Mouse (Mus musculus): ENCODE data around the gene Nodal. TPM values are rescaled to one million over a fixed set of nuclear protein-coding genes. Genes with fewer than 3 reads are reported as not detected.

Nodal gene
- polyA plus RNA-seq, 1 experiment: 0.03 TPM

DNA sequence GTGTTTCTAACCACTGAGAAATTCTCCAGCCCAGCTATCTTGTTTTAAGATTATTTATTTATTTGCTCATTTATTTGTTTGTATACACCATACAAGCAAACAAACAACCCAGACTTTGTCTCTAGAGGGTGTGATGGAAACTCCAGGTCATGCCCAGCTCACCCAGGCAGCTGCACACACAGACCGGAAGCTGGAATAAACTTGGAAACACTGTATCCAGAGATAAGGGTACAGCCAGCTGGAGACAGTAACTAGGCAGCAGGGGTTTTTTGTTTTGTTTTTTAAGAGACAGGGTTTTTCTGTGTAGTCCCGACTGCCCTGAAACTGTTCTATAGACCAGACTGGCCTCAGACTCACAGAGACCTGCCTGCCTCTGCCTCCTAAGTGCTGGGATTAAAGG lies 27.6 kb upstream of the Nodal start:
- TF ChIP-seq GATA1 (IDR thresholded peaks at IDR 0.05; ENCODE audit: low read length) (no peak), TAL1 (IDR thresholded peaks at IDR 0.05; ENCODE audit: low read length) (no peak)
- H3K36me3 ChIP-seq (ENCODE audit: control insufficient read depth): no peaks in the 10 kb centered on the region
- H3K4me3 ChIP-seq (replicated peaks): no peak overlapping the region
- H3K4me1 ChIP-seq (ENCODE audit: control insufficient read depth): no peaks in the 10 kb centered on the region
- peaks cover 17% of the 10 kb centered on the region for H3K27me3 ChIP-seq (ENCODE audit: control insufficient read depth)
- H3K9me3 ChIP-seq (ENCODE audit: control insufficient read depth, low read length): no peaks in the 10 kb centered on the region

DNA sequence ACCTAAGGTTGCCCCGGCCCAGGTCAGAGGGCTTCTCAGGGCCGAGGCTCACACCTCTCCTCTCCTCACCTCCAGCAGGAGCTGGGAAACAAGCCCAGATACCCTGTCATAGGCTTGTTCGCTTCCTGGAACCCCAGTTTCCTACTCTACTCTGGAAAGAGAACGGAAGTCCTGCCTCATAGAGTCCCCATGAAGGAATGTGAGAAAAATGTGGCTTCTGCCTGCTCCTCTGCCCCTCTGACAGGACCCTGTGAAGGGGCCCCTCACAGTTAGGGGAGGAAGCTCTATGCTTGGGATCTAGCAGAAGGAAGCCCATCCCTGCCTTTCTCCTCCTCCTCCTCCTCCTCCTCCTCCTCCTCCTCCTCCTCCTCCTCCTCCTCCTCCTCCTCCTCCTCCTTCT lies 25.2 kb upstream of the Nodal start:
- no peaks in the 10 kb centered on the region for H3K9me3 ChIP-seq (ENCODE audit: control insufficient read depth, low read length)
- peaks cover 13% of the 10 kb centered on the region for H3K27me3 ChIP-seq (ENCODE audit: control insufficient read depth)
- no peaks in the 10 kb centered on the region for H3K4me1 ChIP-seq (ENCODE audit: control insufficient read depth)
- no peaks in the 10 kb centered on the region for H3K36me3 ChIP-seq (ENCODE audit: control insufficient read depth)
- no peak overlapping the region for H3K4me3 ChIP-seq (replicated peaks)
- TF ChIP-seq GATA1 (IDR thresholded peaks at IDR 0.05; ENCODE audit: low read length): no peak
- TF ChIP-seq TAL1 (IDR thresholded peaks at IDR 0.05; ENCODE audit: low read length): no peak

DNA sequence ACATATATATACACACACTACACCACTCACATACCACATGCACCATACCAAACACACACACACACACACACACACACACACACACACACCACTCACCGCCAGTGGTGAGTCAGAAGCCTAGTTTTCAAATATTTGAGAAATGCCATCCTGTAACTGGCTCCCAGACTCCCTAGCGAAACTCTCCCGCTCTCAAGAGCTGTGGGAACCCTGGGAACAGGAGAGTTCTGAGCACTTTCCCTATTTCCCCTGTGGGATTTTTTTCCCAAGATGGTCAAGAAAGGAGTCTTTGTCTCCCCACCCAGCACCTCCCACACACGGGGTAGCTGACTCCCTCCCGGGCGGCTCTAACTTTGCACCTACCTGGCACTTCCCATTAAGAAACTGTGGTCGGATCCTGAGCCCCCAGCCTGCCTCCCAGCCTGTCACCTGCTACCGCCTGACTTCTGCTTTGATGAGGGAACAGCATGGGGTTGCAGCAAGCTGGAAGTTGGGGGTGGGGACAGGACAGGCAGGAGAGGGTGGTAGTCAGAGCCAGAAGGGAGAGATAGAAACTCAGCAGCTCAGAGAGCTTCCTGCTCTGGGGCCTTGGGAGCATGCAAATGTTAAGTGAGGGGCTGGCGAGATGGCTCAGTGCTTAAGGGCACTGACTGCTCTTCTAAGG lies 23.2 kb upstream of the Nodal start:
- Histone ChIP-seq H3K9me3 (ENCODE audit: control insufficient read depth, low read length) (no peaks in the 10 kb centered on the region), H3K27me3 (ENCODE audit: control insufficient read depth) (peaks cover 13% of the 10 kb centered on the region)

GRCm38 (mm10) chr10:61398125-61398524 lies 19.6 kb upstream of the Nodal start:
- Histone ChIP-seq H3K27me3 (ENCODE audit: control insufficient read depth) (peaks cover 9% of the 10 kb centered on the region), H3K4me1 (ENCODE audit: control insufficient read depth) (peaks cover 5% of the 10 kb centered on the region), H3K36me3 (ENCODE audit: control insufficient read depth) (no peaks in the 10 kb centered on the region), H3K4me3 (replicated peaks) (no peak overlapping the region), H3K9me3 (ENCODE audit: control insufficient read depth, low read length) (peaks cover 3% of the 10 kb centered on the region; the same call in 1 of the 2 replicates)
- TF ChIP-seq TAL1 (IDR thresholded peaks at IDR 0.05; ENCODE audit: low read length): no peak
- TF ChIP-seq GATA1 (IDR thresholded peaks at IDR 0.05; ENCODE audit: low read length): no peak

More for the DNA sequence above, 23.2 kb upstream of the Nodal start:
- Histone ChIP-seq H3K4me3 (replicated peaks) (no peak overlapping the region), H3K36me3 (ENCODE audit: control insufficient read depth) (no peaks in the 10 kb centered on the region), H3K4me1 (ENCODE audit: control insufficient read depth) (peaks cover 3% of the 10 kb centered on the region)
- no peak for TF ChIP-seq TAL1 (IDR thresholded peaks at IDR 0.05; ENCODE audit: low read length)
- no peak for TF ChIP-seq GATA1 (IDR thresholded peaks at IDR 0.05; ENCODE audit: low read length)

- no peak overlapping the region for H3K4me3 ChIP-seq (replicated peaks)
- peaks cover 4% of the 10 kb centered on the region for H3K27me3 ChIP-seq (ENCODE audit: control insufficient read depth)
- no peak for TF ChIP-seq TAL1 (IDR thresholded peaks at IDR 0.05; ENCODE audit: low read length)
- no peaks in the 10 kb centered on the region for H3K36me3 ChIP-seq (ENCODE audit: control insufficient read depth)
- peaks cover 5% of the 10 kb centered on the region for H3K4me1 ChIP-seq (ENCODE audit: control insufficient read depth)
- peaks cover 3% of the 10 kb centered on the region; the same call in 1 of the 2 replicates for H3K9me3 ChIP-seq (ENCODE audit: control insufficient read depth, low read length)
Measured at GRCm38 (mm10) chr10:61399156-61399734, 18.5 kb upstream of the Nodal start.

- H3K4me1 ChIP-seq (ENCODE audit: control insufficient read depth): peaks cover 5% of the 10 kb centered on the region
- no peak overlapping the region for H3K4me3 ChIP-seq (replicated peaks)
- TF ChIP-seq TAL1 (IDR thresholded peaks at IDR 0.05; ENCODE audit: low read length): no peak
- no peak for TF ChIP-seq GATA1 (IDR thresholded peaks at IDR 0.05; ENCODE audit: low read length)
- peaks cover 3% of the 10 kb centered on the region; the same call in 1 of the 2 replicates for H3K9me3 ChIP-seq (ENCODE audit: control insufficient read depth, low read length)
- H3K36me3 ChIP-seq (ENCODE audit: control insufficient read depth): no peaks in the 10 kb centered on the region
- H3K27me3 ChIP-seq (ENCODE audit: control insufficient read depth): peaks cover 2% of the 10 kb centered on the region
Measured at GRCm38 (mm10) chr10:61400407-61400806, 17.4 kb upstream of the Nodal start.

- TF ChIP-seq TAL1 (IDR thresholded peaks at IDR 0.05; ENCODE audit: low read length) (no peak), GATA1 (IDR thresholded peaks at IDR 0.05; ENCODE audit: low read length) (no peak)
- Histone ChIP-seq H3K9me3 (ENCODE audit: control insufficient read depth, low read length) (peaks cover 3% of the 10 kb centered on the region; the same call in 1 of the 2 replicates), H3K4me1 (ENCODE audit: control insufficient read depth) (peaks cover 8% of the 10 kb centered on the region), H3K27me3 (ENCODE audit: control insufficient read depth) (peaks cover 21% of the 10 kb centered on the region), H3K4me3 (replicated peaks) (no peak overlapping the region), H3K36me3 (ENCODE audit: control insufficient read depth) (no peaks in the 10 kb centered on the region)
Measured at GRCm38 (mm10) chr10:61402480-61402879, 15.3 kb upstream of the Nodal start.

- Histone ChIP-seq H3K4me1 (ENCODE audit: control insufficient read depth) (peaks cover 8% of the 10 kb centered on the region), H3K36me3 (ENCODE audit: control insufficient read depth) (no peaks in the 10 kb centered on the region), H3K4me3 (replicated peaks) (no peak overlapping the region), H3K27me3 (ENCODE audit: control insufficient read depth) (peaks cover 23% of the 10 kb centered on the region), H3K9me3 (ENCODE audit: control insufficient read depth, low read length) (peaks cover 3% of the 10 kb centered on the region; the same call in 1 of the 2 replicates)
- TF ChIP-seq TAL1 (IDR thresholded peaks at IDR 0.05; ENCODE audit: low read length) (no peak), GATA1 (IDR thresholded peaks at IDR 0.05; ENCODE audit: low read length) (no peak)
Measured at GRCm38 (mm10) chr10:61402911-61403310, 14.9 kb upstream of the Nodal start.

GRCm38 (mm10) chr10:61405958-61406357 lies 11.8 kb upstream of the Nodal start:
- Histone ChIP-seq H3K27me3 (ENCODE audit: control insufficient read depth) (peaks cover 28% of the 10 kb centered on the region), H3K36me3 (ENCODE audit: control insufficient read depth) (no peaks in the 10 kb centered on the region), H3K4me3 (replicated peaks) (no peak overlapping the region), H3K9me3 (ENCODE audit: control insufficient read depth, low read length) (peaks cover 2% of the 10 kb centered on the region; the same call in 1 of the 2 replicates), H3K4me1 (ENCODE audit: control insufficient read depth) (peaks cover 20% of the 10 kb centered on the region)
- TF ChIP-seq GATA1 (IDR thresholded peaks at IDR 0.05; ENCODE audit: low read length): no peak
- TF ChIP-seq TAL1 (IDR thresholded peaks at IDR 0.05; ENCODE audit: low read length): no peak
